Mouse (Mus musculus): ENCODE measurements around the gene Six5. TPM values are rescaled to one million over a fixed set of nuclear protein-coding genes. Genes with fewer than 3 reads are reported as not detected.
"Not testable (repeated sequence)": the region's sequence is repeated elsewhere in the genome, so short reads cannot be mapped to it uniquely, and the experiment has no call there.

Six5 gene
- 1 to 10 TPM; 2.0 to 2.7 TPM for total RNA-seq (2021)
- long read RNA-seq, experiment 1, partial matches to known transcripts = 1 of 3 reads
- long read RNA-seq, experiment 1, other reads (novel, unspliced or antisense) = 0 of 3 reads
- long read RNA-seq, experiment 2, partial matches to known transcripts = 5 of 6 reads
- long read RNA-seq, experiment 2, other reads (novel, unspliced or antisense) = 0 of 6 reads

- DNase-seq = no peak
Observed at GRCm38 (mm10) chr7:19094471-19094825, at the start of gene Six5. Six5 (plus strand) TSS chr7:19094594.

GRCm38 (mm10) chr7:19044616-19045015 lies 49.8 kb upstream of the Six5 start:
- DNase-seq = no peak

GRCm38 (mm10) chr7:19046286-19047069 lies 47.9 kb upstream of the Six5 start:
- peak; percentile 81 for DNase-seq

GRCm38 (mm10) chr7:19048006-19048527 lies 46.3 kb upstream of the Six5 start:
- no peak for DNase-seq

- DNase-seq = no peak
Observed at GRCm38 (mm10) chr7:19049252-19049651, 45.1 kb upstream of the Six5 start.

- no peak for DNase-seq
Observed at GRCm38 (mm10) chr7:19050172-19050571, 44.2 kb upstream of the Six5 start.

GRCm38 (mm10) chr7:19051161-19051560 lies 43.2 kb upstream of the Six5 start:
- no peak for DNase-seq

GRCm38 (mm10) chr7:19052345-19053135 lies 41.9 kb upstream of the Six5 start:
- peak; percentile 75 for DNase-seq

GRCm38 (mm10) chr7:19053136-19053532 lies 41.3 kb upstream of the Six5 start:
- DNase-seq = no peak

- no peak for DNase-seq
Observed at GRCm38 (mm10) chr7:19054047-19054776, 40.2 kb upstream of the Six5 start, which contains the start of gene Rsph6a. Rsph6a (plus strand) TSS chr7:19054690.

GRCm38 (mm10) chr7:19054777-19055076 lies 39.7 kb upstream of the Six5 start:
- no peak for DNase-seq

GRCm38 (mm10) chr7:19055108-19055507 lies 39.3 kb upstream of the Six5 start:
- DNase-seq = no peak

GRCm38 (mm10) chr7:19057405-19057804 lies 37.0 kb upstream of the Six5 start:
- DNase-seq = no peak

GRCm38 (mm10) chr7:19065896-19066295 lies 28.5 kb upstream of the Six5 start:
- DNase-seq = no peak

- DNase-seq = no peak
Observed at GRCm38 (mm10) chr7:19067063-19067462, 27.3 kb upstream of the Six5 start.

GRCm38 (mm10) chr7:19067935-19068334 lies 26.5 kb upstream of the Six5 start:
- no peak for DNase-seq

- no peak for DNase-seq
Observed at GRCm38 (mm10) chr7:19068707-19069106, 25.7 kb upstream of the Six5 start.

- DNase-seq = no peak
Observed at GRCm38 (mm10) chr7:19069500-19069899, 24.9 kb upstream of the Six5 start.

GRCm38 (mm10) chr7:19071024-19071423 lies 23.4 kb upstream of the Six5 start:
- DNase-seq = not testable (repeated sequence)

GRCm38 (mm10) chr7:19073504-19073903 lies 20.9 kb upstream of the Six5 start:
- no peak for DNase-seq

GRCm38 (mm10) chr7:19074494-19074893 lies 19.9 kb upstream of the Six5 start:
- no peak for DNase-seq

- no peak for DNase-seq
Observed at GRCm38 (mm10) chr7:19075231-19075630, 19.2 kb upstream of the Six5 start.

All from gastrocnemius, postnatal 25 days (tissue).